Mouse (Mus musculus) CH12.LX (cell line): ENCODE data around the gene Tusc2. TPM values are rescaled to one million over a fixed set of nuclear protein-coding genes. Genes with fewer than 3 reads are reported as not detected.
A peak's percentile ranks its signal among the peaks of the same experiment; 100 is the strongest.

Source experiments
- DNase-seq: peaks from one replicate; pipeline ENCODE4 v3.0.0-alpha.2; 2013; ENCODE audit errors: extremely low read depth
- H3K27ac ChIP-seq: 2 replicates; pipeline ENCODE4 v1.5.1; 2012; ENCODE audit warnings: low read depth, mild to moderate bottlenecking, control low read depth, moderate library complexity; ENCODE audit not compliant: insufficient read depth
- H3K27me3 ChIP-seq: replicated peaks from 2 replicates; pipeline ENCODE3; 2012; ENCODE audit warnings: inconsistent platforms
- H3K36me3 ChIP-seq, 2 experiments: replicated peaks in 1 of 2; 2 replicates each; pipeline versions ENCODE3 to v1.6.1; 2012; ENCODE audit warnings: inconsistent platforms in 1 of 2, low read length in 1 of 2, mild to moderate bottlenecking in 1 of 2, mixed read lengths in 1 of 2, moderate library complexity in 1 of 2; ENCODE audit not compliant: control insufficient read depth in 1 of 2, insufficient read depth in 1 of 2
- H3K4me1 ChIP-seq, 2 experiments: 2 replicates each; pipeline ENCODE4 v1.6.1; 2012; ENCODE audit warnings: inconsistent platforms in 1 of 2, moderate library complexity in 1 of 2; ENCODE audit not compliant: insufficient read depth in 2 of 2, control insufficient read depth in 1 of 2
- H3K4me2 ChIP-seq: 2 replicates; pipeline ENCODE4 v1.6.1; 2012; ENCODE audit warnings: low read depth, mild to moderate bottlenecking, control low read depth; ENCODE audit not compliant: poor library complexity, insufficient read depth, severe bottlenecking
- H3K4me3 ChIP-seq, 3 experiments: fragments of 150-350 bp in 1 of 3; sonication (generic) in 1 of 3; replicated peaks in 1 of 3; 2 replicates each; pipeline versions ENCODE3 to v1.5.1; 2011 to 2012; ENCODE audit warnings: low read depth in 2 of 3, low read length in 2 of 3, mild to moderate bottlenecking in 2 of 3, moderate library complexity in 2 of 3, control low read depth in 1 of 3, improper control_type of control experiment in 1 of 3, inconsistent platforms in 1 of 3, mixed read lengths in 1 of 3; ENCODE audit not compliant: poor library complexity in 1 of 3
- H3K79me2 ChIP-seq: replicated peaks from 2 replicates; pipeline ENCODE4 v1.6.1; 2012; ENCODE audit warnings: mild to moderate bottlenecking, moderate library complexity; ENCODE audit not compliant: control insufficient read depth, poor library complexity, insufficient read depth, severe bottlenecking; ENCODE audit errors: extremely low read depth
- H3K9ac ChIP-seq: 2 replicates; pipeline ENCODE4 v1.6.1; 2012; ENCODE audit warnings: low read depth, mild to moderate bottlenecking, control low read depth, moderate library complexity; ENCODE audit not compliant: insufficient read depth
- H3K9me3 ChIP-seq: replicated peaks from 2 replicates; pipeline ENCODE3; 2012; ENCODE audit warnings: low read length, inconsistent platforms, mixed read lengths
- CHD2 ChIP-seq: IDR thresholded peaks from 2 replicates; pipeline ENCODE4 v1.6.1; 2011; ENCODE audit warnings: low read length, improper control_type of control experiment
- E2F4 ChIP-seq: IDR thresholded peaks from 2 replicates; pipeline ENCODE4 v1.6.1; 2011; ENCODE audit warnings: low read depth, low read length, improper control_type of control experiment; ENCODE audit not compliant: insufficient replicate concordance
- EP300 ChIP-seq: IDR thresholded peaks from 2 replicates; pipeline ENCODE4 v1.6.1; 2011; ENCODE audit warnings: low read length, improper control_type of control experiment
- GABPA ChIP-seq: IDR thresholded peaks from 2 replicates; pipeline ENCODE4 v1.6.1; 2012; ENCODE audit warnings: low read depth, low read length, improper control_type of control experiment, inconsistent platforms; ENCODE audit not compliant: insufficient replicate concordance
- IRF4 ChIP-seq: IDR thresholded peaks from 2 replicates; pipeline ENCODE4 v1.6.1; 2014; ENCODE audit warnings: low read depth, mild to moderate bottlenecking, inconsistent platforms, low read length, improper control_type of control experiment
- JUN ChIP-seq: IDR thresholded peaks from 2 replicates; pipeline ENCODE4 v1.6.1; 2011; ENCODE audit warnings: low read depth, mild to moderate bottlenecking, low read length, improper control_type of control experiment, moderate library complexity; ENCODE audit not compliant: insufficient read depth
- JUND ChIP-seq: conservative IDR thresholded peaks from 2 replicates; pipeline ENCODE4 v1.6.1; 2011; ENCODE audit warnings: low read depth, low read length, improper control_type of control experiment
- KAT2A ChIP-seq: IDR thresholded peaks from 2 replicates; pipeline ENCODE4 v1.6.1; 2012; ENCODE audit warnings: low read length, improper control_type of control experiment, inconsistent platforms; ENCODE audit not compliant: insufficient replicate concordance
- MEF2A ChIP-seq: IDR thresholded peaks from 2 replicates; pipeline ENCODE4 v1.6.1; 2014; ENCODE audit warnings: low read depth, mild to moderate bottlenecking, inconsistent platforms, low read length, improper control_type of control experiment, borderline replicate concordance
- MXI1 ChIP-seq: IDR thresholded peaks from 2 replicates; pipeline ENCODE4 v1.6.1; 2011; ENCODE audit warnings: mild to moderate bottlenecking, low read depth, low read length, improper control_type of control experiment
- MYC ChIP-seq: IDR thresholded peaks from 2 replicates; pipeline ENCODE4 v1.6.1; 2011; ENCODE audit warnings: low read depth, mild to moderate bottlenecking, improper control_type of control experiment, low read length
- NELFE ChIP-seq: IDR thresholded peaks from 2 replicates; pipeline ENCODE4 v1.6.1; 2011; ENCODE audit warnings: low read depth, low read length, improper control_type of control experiment
- NRF1 ChIP-seq: IDR thresholded peaks from 2 replicates; pipeline ENCODE4 v1.6.1; 2014; ENCODE audit warnings: low read depth, mild to moderate bottlenecking, inconsistent platforms, low read length, improper control_type of control experiment, moderate library complexity
- POLR2A ChIP-seq: IDR thresholded peaks from 2 replicates; pipeline ENCODE4 v1.6.1; 2011; ENCODE audit warnings: low read depth, mild to moderate bottlenecking, improper control_type of control experiment, low read length
- POLR2AphosphoS2 ChIP-seq: IDR thresholded peaks from 2 replicates; pipeline ENCODE4 v1.6.1; 2011; ENCODE audit warnings: low read depth, low read length, improper control_type of control experiment
- RAD21 ChIP-seq: IDR thresholded peaks from 2 replicates; pipeline ENCODE4 v1.6.1; 2011; ENCODE audit warnings: low read depth, mild to moderate bottlenecking, low read length, improper control_type of control experiment, moderate library complexity
- RCOR1 ChIP-seq: conservative IDR thresholded peaks from 2 replicates; pipeline ENCODE4 v1.6.1; 2012; ENCODE audit warnings: low read depth, mild to moderate bottlenecking, inconsistent platforms, low read length, improper control_type of control experiment
- SIN3A ChIP-seq: IDR thresholded peaks from 2 replicates; pipeline ENCODE4 v1.6.1; 2012; ENCODE audit warnings: low read length, improper control_type of control experiment, inconsistent platforms
- TBP ChIP-seq: conservative IDR thresholded peaks from 2 replicates; pipeline ENCODE4 v1.6.1; 2011; ENCODE audit warnings: low read depth, low read length, improper control_type of control experiment
- ZKSCAN1 ChIP-seq: IDR thresholded peaks from 2 replicates; pipeline ENCODE4 v1.6.1; 2012; ENCODE audit warnings: low read depth, inconsistent platforms, low read length, improper control_type of control experiment, borderline replicate concordance
- ZMIZ1 ChIP-seq: IDR thresholded peaks from 2 replicates; pipeline ENCODE4 v1.6.1; 2012; ENCODE audit warnings: low read depth, mild to moderate bottlenecking, inconsistent platforms, low read length, improper control_type of control experiment
- dilution Hi-C: fragments of 300-500 bp; cut with MboI; formaldehyde crosslinking; loops from 2 replicates; pipeline ENCODE4 v1.14.3; 2020; ENCODE audit warnings: low sequenced_read_pairs; ENCODE audit not compliant: extremely low pct_unique_long_range_greater_than_20kb, extremely low pct_ligation_motif_present
- in situ Hi-C: fragments of 300-500 bp; cut with MboI; formaldehyde crosslinking; loops from 3 replicates; pipeline ENCODE4 v1.14.3; 2019; ENCODE audit warnings: low sequenced_read_pairs, low pct_ligation_motif_present, low pct_unique_long_range_greater_than_20kb, mixed read lengths
- polyA plus RNA-seq: library from polyadenylated mRNA; unstranded; fragments of >175 nt; gene quantifications from 2 replicates; pipeline ENCODE4 v1.2.1, GENCODE M21; 2012; ENCODE audit warnings: low read depth; ENCODE audit not compliant: insufficient read length
- total RNA-seq, 2 experiments: library from RNA; depleted of rRNA; stranded (reverse); fragments of 300-350 nt in 1 of 2; fragments of >200 nt in 1 of 2; gene quantifications; 2 replicates each; pipeline ENCODE4 v1.2.3; 2012 to 2014

Tusc2 gene
- total and polyA plus RNA-seq, 3 experiments = 23.0 to 39.2 (median 33.3) TPM

GRCm38 (mm10) chr9:107542721-107543120, 20.3 kb upstream of the Tusc2 start:
- in situ Hi-C loops (no loop called here), dilution Hi-C loops (no loop called here)
- H3K4me1 ChIP-seq = peaks cover 5 to 40% of the 10 kb centered on the region in 2 experiments; a peak in 2 of 4 replicates
- H3K27me3 ChIP-seq = no peaks in the 10 kb centered on the region
- H3K36me3 ChIP-seq = peaks cover 44 to 54% of the 10 kb centered on the region in 2 experiments
- peak overlapping the region; percentile 95 for H3K4me2 ChIP-seq
- no peaks in the 10 kb centered on the region for H3K9me3 ChIP-seq
- H3K4me3 ChIP-seq = peak overlapping the region; percentile 63 to 76 (median 70)
- TF ChIP-seq POLR2AphosphoS2 (no peak), GABPA (no peak), CHD2 (peak; percentile 75)
- no peaks in the 10 kb centered on the region; the same call in 1 of the 2 replicates for H3K79me2 ChIP-seq
- no peak overlapping the region for H3K27ac ChIP-seq
- no peak for DNase-seq
- peak overlapping the region; percentile 77 for H3K9ac ChIP-seq

- in situ Hi-C loops (no loop called here), dilution Hi-C loops (no loop called here)
- Histone ChIP-seq H3K4me1 (peaks cover 5 to 45% of the 10 kb centered on the region in 2 experiments; a peak in 2 of 4 replicates), H3K9me3 (no peaks in the 10 kb centered on the region), H3K27ac (no peak overlapping the region), H3K4me2 (no peak overlapping the region), H3K9ac (no peak overlapping the region), H3K79me2 (no peaks in the 10 kb centered on the region), H3K4me3 (no peak overlapping the region), H3K27me3 (no peaks in the 10 kb centered on the region), H3K36me3 (peaks cover 38 to 48% of the 10 kb centered on the region in 2 experiments)
- no peak for TF ChIP-seq NRF1
- TF ChIP-seq RCOR1 = no peak
- no peak for TF ChIP-seq POLR2A
- no peak for TF ChIP-seq ZKSCAN1
- TF ChIP-seq MEF2A = no peak
- TF ChIP-seq GABPA = no peak
- TF ChIP-seq RAD21 = no peak
- no peak for TF ChIP-seq IRF4
- no peak for TF ChIP-seq E2F4
- TF ChIP-seq JUND = no peak
- TF ChIP-seq CHD2 = no peak
- no peak for TF ChIP-seq TBP
- no peak for TF ChIP-seq JUN
- no peak for TF ChIP-seq ZMIZ1
- TF ChIP-seq EP300 = no peak
- TF ChIP-seq NELFE = no peak
- TF ChIP-seq MXI1 = no peak
- TF ChIP-seq SIN3A = no peak
- no peak for TF ChIP-seq KAT2A
- TF ChIP-seq MYC = no peak
- DNase-seq = no peak
Observed at GRCm38 (mm10) chr9:107543299-107543698, 19.8 kb upstream of the Tusc2 start.
